Mouse (Mus musculus) left cerebral cortex, postnatal 14 days (tissue): ENCODE data around the gene Cnot1. TPM values are rescaled to one million over a fixed set of nuclear protein-coding genes. Genes with fewer than 3 reads are reported as not detected.

Source experiments
- microRNA-seq, 2 experiments: library from miRNA; unstranded; fragments of <30 nt; microRNA quantifications; one replicate each; pipeline ENCODE4 v1.2.0; 2022
- total RNA-seq, 2 experiments: library from RNA; stranded (reverse); gene quantifications; 2 replicates each; pipeline ENCODE4 v1.2.3; 2021

The Cnot1 gene
- total RNA-seq, 2 experiments from 2014 or later = 126 to 132 TPM

Small RNA genes lying within 50 kb of the gene (microRNA-seq; reads per million reads assigned to microRNA genes)
- 4.4 to 5.8 reads per million in 2 experiments for gene Mir7073

Other genes with a start within 250 kb of the Cnot1 start
- gene Prss54, start 231.1 kb downstream of the Cnot1 start, total RNA-seq = under 1 TPM; 0.31 to 0.38 TPM
- gene Gins3, start 174.0 kb downstream of the Cnot1 start, total RNA-seq = 1 to 10 TPM; 1.2 to 1.4 TPM
- 1,000 to 10,000 TPM; 1,641 to 1,725 TPM for gene Ndrg4, start 130.5 kb downstream of the Cnot1 start, total RNA-seq
- 10 to 100 TPM; 15.8 to 17.4 TPM for gene Setd6, start 91.6 kb downstream of the Cnot1 start, total RNA-seq
- gene Sap18b, start 17.9 kb upstream of the Cnot1 start, total RNA-seq = 10 to 100 TPM; 95.6 to 98.2 TPM
- 10 to 100 TPM; 29.8 to 32.0 TPM for gene Slc38a7, start 46.1 kb upstream of the Cnot1 start, total RNA-seq
- 100 to 1,000 TPM; 239 to 242 TPM for gene Got2, start 81.1 kb upstream of the Cnot1 start, total RNA-seq